Mouse (Mus musculus) C2C12 (cell line): ENCODE results near the gene Ece1. TPM values are rescaled to one million over a fixed set of nuclear protein-coding genes. Genes with fewer than 3 reads are reported as not detected.

Experiments
- H3K27me3 ChIP-seq: one replicate; pipeline ENCODE4 v1.6.1; 2011; ENCODE audit not compliant: control insufficient read depth, insufficient read depth, insufficient read length
- H3K36me3 ChIP-seq: one replicate; pipeline ENCODE4 v1.6.1; 2011; ENCODE audit not compliant: control insufficient read depth, insufficient read depth
- H3K4me3 ChIP-seq: one replicate; pipeline ENCODE4 v1.5.1; 2011; ENCODE audit warnings: mild to moderate bottlenecking, control low read depth; ENCODE audit not compliant: poor library complexity, insufficient read depth, severe bottlenecking
- H3K79me2 ChIP-seq: one replicate; pipeline ENCODE4 v1.6.1; 2011; ENCODE audit not compliant: control insufficient read depth, insufficient read depth
- H3K79me3 ChIP-seq: one replicate; pipeline ENCODE4 v1.6.1; 2011; ENCODE audit warnings: low read depth, control low read depth
- H3ac ChIP-seq: one replicate; pipeline ENCODE3; 2011; ENCODE audit warnings: low read depth; ENCODE audit not compliant: control insufficient read depth, insufficient read length
- CEBPB ChIP-seq: IDR thresholded peaks from one replicate; pipeline ENCODE4 v1.6.1; 2011; ENCODE audit warnings: low read depth, mild to moderate bottlenecking, control low read depth, moderate library complexity
- CTCF ChIP-seq: IDR thresholded peaks from one replicate; pipeline ENCODE4 v1.5.1; 2011; ENCODE audit not compliant: control insufficient read depth, insufficient read depth, insufficient read length
- FOSL1 ChIP-seq: IDR thresholded peaks from one replicate; pipeline ENCODE4 v1.8.0; 2011; ENCODE audit warnings: mild to moderate bottlenecking, low read length; ENCODE audit not compliant: poor library complexity, insufficient read depth, severe bottlenecking
- MAX ChIP-seq: IDR thresholded peaks from one replicate; pipeline ENCODE4 v1.6.1; 2011; ENCODE audit warnings: mild to moderate bottlenecking, control low read depth
- MYOD1 ChIP-seq: IDR thresholded peaks from one replicate; pipeline ENCODE4 v1.6.1; 2011; ENCODE audit warnings: low read depth; ENCODE audit not compliant: control insufficient read depth, insufficient read length
- MYOG ChIP-seq: IDR thresholded peaks from one replicate; pipeline ENCODE4 v1.6.1; 2011; ENCODE audit not compliant: control insufficient read depth, insufficient read length; ENCODE audit errors: extremely low read depth
- USF1 ChIP-seq: IDR thresholded peaks from one replicate; pipeline ENCODE4 v1.6.1; 2011; ENCODE audit warnings: low read depth, mild to moderate bottlenecking, control low read depth, moderate library complexity
- polyA plus RNA-seq: library from polyadenylated mRNA; unstranded; fragments of >200 nt; fragmentation: generic; extraction: Trizol; gene quantifications from one replicate; pipeline ENCODE4 v1.2.1, GENCODE M21; 2012; ENCODE audit warnings: missing spikeins

Ece1 gene
- polyA plus RNA-seq, 1 experiment, result 198 TPM

GRCm38 (mm10) chr4:138003909-138004610 is 142.0 kb downstream of the Ece1 start:
- peaks cover 35% of the 10 kb centered on the region for H3K79me3 ChIP-seq
- TF ChIP-seq CEBPB (no peak), MYOD1 (no peak), MYOG (no peak), MAX (no peak), CTCF (no peak), USF1 (no peak), FOSL1 (no peak)
- no peaks in the 10 kb centered on the region for H3K27me3 ChIP-seq
- H3K36me3 ChIP-seq, result peaks cover 23% of the 10 kb centered on the region
- no peak overlapping the region for H3K4me3 ChIP-seq
- peaks cover 76% of the 10 kb centered on the region for H3K79me2 ChIP-seq
- no peak overlapping the region for H3ac ChIP-seq

GRCm38 (mm10) chr4:138005781-138006180 is 143.7 kb downstream of the Ece1 start:
- Histone ChIP-seq H3K79me2 (peaks cover 77% of the 10 kb centered on the region), H3ac (no peak overlapping the region), H3K27me3 (no peaks in the 10 kb centered on the region), H3K4me3 (no peak overlapping the region), H3K79me3 (peaks cover 30% of the 10 kb centered on the region), H3K36me3 (peaks cover 13% of the 10 kb centered on the region)
- TF ChIP-seq MYOG (no peak), USF1 (no peak), CEBPB (no peak), FOSL1 (no peak), MAX (no peak), CTCF (no peak), MYOD1 (no peak)

GRCm38 (mm10) chr4:138006951-138007613 is 145.0 kb downstream of the Ece1 start:
- H3ac ChIP-seq, result no peak overlapping the region
- peaks cover 78% of the 10 kb centered on the region for H3K79me2 ChIP-seq
- H3K4me3 ChIP-seq, result no peak overlapping the region
- H3K79me3 ChIP-seq, result peaks cover 34% of the 10 kb centered on the region
- H3K27me3 ChIP-seq, result no peaks in the 10 kb centered on the region
- peaks cover 11% of the 10 kb centered on the region for H3K36me3 ChIP-seq
- TF ChIP-seq FOSL1, result no peak
- TF ChIP-seq MAX, result no peak
- TF ChIP-seq CEBPB, result no peak
- no peak for TF ChIP-seq USF1
- no peak for TF ChIP-seq CTCF
- TF ChIP-seq MYOD1, result no peak
- TF ChIP-seq MYOG, result no peak

GRCm38 (mm10) chr4:138008646-138009045 is 146.6 kb downstream of the Ece1 start:
- no peak overlapping the region for H3K4me3 ChIP-seq
- H3K36me3 ChIP-seq, result peaks cover 8% of the 10 kb centered on the region
- no peak overlapping the region for H3ac ChIP-seq
- TF ChIP-seq MAX (no peak), CEBPB (no peak), MYOD1 (no peak), MYOG (no peak), USF1 (no peak), FOSL1 (no peak), CTCF (no peak)
- H3K27me3 ChIP-seq, result no peaks in the 10 kb centered on the region
- H3K79me2 ChIP-seq, result peaks cover 81% of the 10 kb centered on the region
- peaks cover 32% of the 10 kb centered on the region for H3K79me3 ChIP-seq

GRCm38 (mm10) chr4:138009786-138010502 is 147.9 kb downstream of the Ece1 start:
- no peak for TF ChIP-seq MYOD1
- TF ChIP-seq MYOG, result no peak
- TF ChIP-seq CEBPB, result no peak
- no peak for TF ChIP-seq MAX
- TF ChIP-seq FOSL1, result no peak
- no peak for TF ChIP-seq CTCF
- TF ChIP-seq USF1, result no peak
- Histone ChIP-seq H3K4me3 (no peak overlapping the region), H3K36me3 (peaks cover 15% of the 10 kb centered on the region), H3K79me2 (peaks cover 83% of the 10 kb centered on the region), H3K79me3 (peaks cover 37% of the 10 kb centered on the region), H3K27me3 (no peaks in the 10 kb centered on the region), H3ac (no peak overlapping the region)
